16 mouse cellular contexts compared by ENCODE assay signal in the genomic region with DNA sequence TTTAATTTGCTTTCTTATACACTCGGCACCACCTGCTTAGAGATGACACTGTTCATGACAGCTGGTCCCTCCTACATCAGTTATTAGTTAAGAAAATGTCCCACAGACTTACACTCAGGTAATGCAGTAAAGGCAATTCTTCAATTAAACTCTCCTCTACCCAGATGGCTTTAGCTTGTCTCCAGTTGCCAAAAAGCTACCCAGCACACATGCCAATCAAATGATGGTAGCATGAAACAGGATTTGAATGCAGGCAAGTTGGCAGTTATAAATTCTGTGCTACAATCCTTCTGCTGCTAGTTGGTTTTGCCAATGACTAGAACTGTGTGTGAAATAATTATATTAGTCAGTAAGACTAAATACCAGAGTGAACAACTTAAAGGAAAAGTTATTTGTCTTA.
"Had no signal": no experiment of that assay in that cellular context is flagged by ENCODE, and none has a peak within 500 bp of the region (broad histone marks: within the 10 kb centered on the region; RNA-seq: fewer than 3 reads in every experiment).

No protein-coding gene starts in this region.

- H3K4me1 ChIP-seq: limb, embryonic 13.5 days; neural tube, embryonic 15.5 days had no signal

- H3K9me3 ChIP-seq: limb, embryonic 13.5 days; neural tube, embryonic 15.5 days had no signal

- H3K4me3 ChIP-seq: limb, embryonic 13.5 days; myocyte; neural tube, embryonic 15.5 days had no signal

- H3K4me2 ChIP-seq: limb, embryonic 13.5 days; neural tube, embryonic 15.5 days had no signal

- H3K27ac ChIP-seq: kidney, postnatal 0 days; limb, embryonic 13.5 days; liver, embryonic 14.5 days; neural tube, embryonic 15.5 days had no signal

- DNase-seq: kidney, adult 11 months; kidney, adult 9 months; kidney, postnatal 36 days; left cerebral cortex, postnatal 4 days; lung, adult 2 months; lung, postnatal 36 days; midbrain, embryonic 14.5 days; right cerebral cortex, adult 18-20 months; thymus, adult 18-20 months; thymus, postnatal 14 days had no signal

- H3K36me3 ChIP-seq: limb, embryonic 13.5 days; neural tube, embryonic 15.5 days had no signal

- ATAC-seq: lung, postnatal 0 days had no signal

- H3K9ac ChIP-seq: limb, embryonic 13.5 days; liver, embryonic 14.5 days; neural tube, embryonic 15.5 days had no signal

- H3K27me3 ChIP-seq: limb, embryonic 13.5 days; neural tube, embryonic 15.5 days had no signal
